Mouse (Mus musculus): ENCODE data around the gene Olfr15.

GRCm38 (mm10) chr16:3835461-3835860 is 4.8 kb downstream of the Olfr15 start:
- no peak for TF ChIP-seq POLR2A (IDR thresholded peaks at IDR 0.05; ENCODE audit: insufficient read length, low read depth)
- no peak for TF ChIP-seq USF1 (IDR thresholded peaks at IDR 0.05; ENCODE audit: low read depth)

Data from myocyte (in vitro differentiated cells).